Mouse (Mus musculus) neural tube, embryonic 10.5 days (tissue): Measurements from ENCODE around the gene Cpne4.

ENCODE experiments used
- DNase-seq: peaks from one replicate; pipeline ENCODE4 v3.0.0-alpha.2; 2017; ENCODE audit warnings: low spot score; ENCODE audit errors: extremely low spot score

The Cpne4 gene

GRCm38 (mm10) chr9:105037847-105038246, 490.8 kb downstream of the Cpne4 start:
- DNase-seq = no peak

GRCm38 (mm10) chr9:105046014-105046413, 498.9 kb downstream of the Cpne4 start:
- no peak for DNase-seq

GRCm38 (mm10) chr9:105048351-105048750, 501.3 kb downstream of the Cpne4 start:
- no peak for DNase-seq

DNA sequence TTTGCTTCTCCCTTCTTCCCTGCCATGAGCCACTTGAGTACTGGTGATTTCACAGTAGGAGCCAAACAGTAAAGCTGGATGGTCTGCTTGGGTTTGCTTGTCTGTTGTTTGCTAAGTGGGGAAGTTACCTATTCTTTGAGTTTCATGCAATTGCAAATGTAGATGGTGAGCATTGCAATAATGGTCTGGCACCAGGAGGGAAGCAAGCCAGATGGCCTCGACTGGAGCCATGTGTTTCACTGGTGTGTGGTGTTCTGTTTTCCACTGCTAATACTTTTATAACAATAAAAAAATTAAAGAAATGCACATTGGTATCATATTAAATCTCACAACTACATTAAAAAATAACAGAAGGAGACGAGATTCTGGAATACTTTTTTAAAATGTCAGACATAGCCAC, 502.6 kb downstream of the Cpne4 start:
- DNase-seq = no peak

GRCm38 (mm10) chr9:105050257-105050656, 503.2 kb downstream of the Cpne4 start:
- no peak for DNase-seq

DNA sequence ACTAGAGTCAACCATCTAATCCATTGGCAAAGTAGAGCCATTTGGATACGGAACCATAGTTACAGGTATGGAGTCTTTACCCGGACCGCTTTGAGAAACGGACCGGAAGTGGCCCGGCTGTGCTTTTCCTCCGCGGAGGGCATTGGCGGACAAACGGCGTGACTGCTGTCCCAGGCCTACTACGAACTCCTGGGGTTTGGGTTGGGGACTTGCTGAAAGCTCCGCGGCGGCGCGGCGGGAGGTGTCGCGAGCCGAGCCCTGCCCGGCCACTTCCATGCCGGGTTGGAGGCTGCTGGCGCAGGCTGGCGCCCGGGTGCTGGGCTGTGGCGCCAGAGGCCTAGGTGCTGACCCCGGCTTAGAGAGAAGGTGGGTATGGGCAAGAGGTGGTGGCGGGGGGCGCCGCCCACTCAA, 506.1 kb downstream of the Cpne4 start, which contains the start of gene Mrpl3:
Gene Mrpl3 (plus strand): TSS at position 93 of the 411 bp plus-strand sequence.
- DNase-seq = peak; percentile 93

DNA sequence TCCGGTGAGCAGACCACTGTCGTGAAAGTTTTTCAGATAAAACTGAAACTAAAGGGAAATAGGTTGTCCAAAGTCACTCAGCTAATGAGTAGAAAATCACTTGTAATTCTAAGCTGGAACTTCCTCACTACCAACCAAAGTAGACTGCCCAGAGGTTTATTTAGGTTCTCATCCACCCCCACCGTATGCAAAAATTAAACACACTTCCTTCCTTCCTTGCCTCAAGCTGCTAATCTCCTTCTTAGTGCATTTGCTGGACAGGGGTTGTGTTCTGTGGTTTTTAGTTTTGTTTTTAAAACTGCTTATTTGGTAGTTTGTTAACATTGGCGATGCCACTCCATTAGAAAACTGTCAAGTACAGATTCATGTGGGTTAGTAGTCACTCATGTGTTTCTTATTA, 506.7 kb downstream of the Cpne4 start:
- no peak for DNase-seq

DNA sequence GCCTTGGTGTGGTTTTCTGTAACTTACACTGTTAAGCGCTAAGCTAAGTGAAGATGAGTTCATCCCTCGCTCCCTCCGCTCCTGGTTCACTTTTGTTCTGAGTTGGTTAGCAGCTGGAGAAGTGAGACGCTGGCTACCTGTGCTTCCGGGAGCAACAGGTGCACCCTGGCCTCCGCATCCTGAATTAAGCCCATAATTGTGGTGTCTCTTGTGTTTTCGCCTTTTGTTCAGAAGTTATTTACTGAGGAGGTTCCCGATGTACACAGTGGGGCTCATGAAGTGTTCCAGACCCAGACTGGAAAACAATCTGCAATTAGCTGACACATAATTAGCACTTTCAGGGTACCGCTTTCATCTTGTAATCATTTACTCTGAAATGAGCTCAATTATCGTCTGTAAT, 522.0 kb downstream of the Cpne4 start:
- DNase-seq = no peak

DNA sequence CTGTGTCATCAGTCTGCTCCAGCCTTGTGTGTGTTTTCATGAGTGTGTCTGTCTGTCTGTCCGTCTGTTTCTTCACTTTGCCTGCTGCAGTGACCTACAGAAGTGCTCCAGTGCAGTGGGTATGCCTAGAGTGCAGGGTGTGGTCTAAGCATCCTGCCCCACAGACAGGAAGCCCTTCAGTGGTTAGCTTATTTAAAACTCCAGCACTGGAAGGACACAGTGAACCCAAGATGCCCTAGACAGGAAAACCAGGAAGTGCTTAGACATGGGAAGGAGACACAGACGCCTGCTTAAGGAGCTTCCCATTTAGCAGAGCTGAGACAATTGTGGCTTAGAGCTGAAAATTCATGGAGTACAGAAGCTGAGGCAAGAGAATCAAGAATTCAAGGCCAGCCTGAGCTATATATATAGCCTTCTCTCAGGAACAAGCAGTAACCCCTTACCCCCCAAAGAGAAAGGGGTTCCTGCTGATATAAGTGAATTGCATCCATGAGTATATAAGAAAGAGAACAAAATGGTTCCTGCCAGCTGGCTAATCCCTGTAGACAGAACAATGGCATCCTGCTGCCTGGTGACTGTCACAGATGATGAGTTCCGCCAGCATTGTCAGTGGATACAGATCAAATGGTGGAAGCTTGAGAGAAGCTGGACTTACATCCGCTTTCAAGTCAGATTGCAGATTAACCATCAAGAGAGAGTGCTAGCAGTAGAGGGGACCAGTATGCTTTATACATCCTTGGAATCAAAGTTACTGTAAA, 526.1 kb downstream of the Cpne4 start:
- no peak for DNase-seq

DNA sequence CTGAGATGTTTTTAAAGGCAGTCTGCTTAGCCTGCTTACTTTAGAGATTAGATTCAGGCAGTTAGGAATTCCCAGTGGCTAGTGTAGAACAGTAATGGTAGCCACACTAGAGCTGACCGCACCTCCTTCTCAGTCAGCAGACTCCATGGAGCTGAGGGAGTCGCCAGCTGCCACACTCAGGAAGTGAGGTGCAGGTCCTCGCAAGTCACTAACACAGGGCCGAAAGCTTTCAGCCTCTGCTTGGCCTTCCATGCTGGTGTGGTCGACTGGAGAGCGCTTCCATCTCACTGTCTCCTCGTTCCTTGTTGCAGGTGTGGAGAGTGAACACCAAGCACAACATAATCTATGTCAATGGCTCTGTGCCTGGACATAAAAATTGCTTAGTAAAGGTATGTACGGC, 527.8 kb downstream of the Cpne4 start:
- no peak for DNase-seq

- DNase-seq = no peak
These were observed 529.8 kb downstream of the Cpne4 start for GRCm38 (mm10) chr9:105076756-105077424.

- DNase-seq = no peak
These were observed 531.4 kb downstream of the Cpne4 start for GRCm38 (mm10) chr9:105078460-105078859.

DNA sequence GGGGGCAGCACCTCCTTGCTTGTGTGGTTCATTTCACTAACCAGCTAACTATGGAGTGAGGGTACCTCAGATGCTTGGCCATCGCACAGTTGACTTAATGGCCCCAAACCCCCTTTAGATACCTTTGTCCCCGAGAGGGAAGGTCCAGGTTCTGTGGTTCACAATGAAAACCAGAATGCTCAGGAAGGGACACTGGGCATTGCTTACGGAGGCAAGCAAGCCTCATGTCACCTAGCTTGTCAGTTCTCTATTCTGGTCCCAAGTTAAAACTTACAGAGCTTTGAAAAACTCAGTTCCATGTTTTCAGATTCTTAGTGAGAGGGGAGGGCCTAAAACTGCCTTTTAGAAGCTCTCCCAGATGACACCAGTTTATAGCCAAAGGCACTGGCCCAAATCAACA, 533.2 kb downstream of the Cpne4 start:
- DNase-seq = no peak
